9 mouse cellular contexts compared by ENCODE assay signal in genomic region chr6:86193879-86194278, GRCm38 (mm10). TPM values are rescaled to one million over a fixed set of nuclear protein-coding genes. Genes with fewer than 3 reads are reported as not detected.
DNase-seq lines count a peak whose midpoint lies in the region; ATAC-seq lines count a peak whose summit lies in the region.
"Had no signal": no experiment of that assay in that cellular context is flagged by ENCODE, and none has a peak within 500 bp of the region (broad histone marks: within the 10 kb centered on the region; RNA-seq: fewer than 3 reads in every experiment).

No protein-coding gene starts in this region.

- no peaks in the 10 kb centered on the region for H3K9me3 ChIP-seq in midbrain, embryonic 10.5 days (replicated peaks)
- no peaks in the 10 kb centered on the region for H3K9me3 ChIP-seq in midbrain, embryonic 15.5 days

- H3K4me2 ChIP-seq in midbrain, embryonic 15.5 days = no peak overlapping the region

- no peak overlapping the region for H3K9ac ChIP-seq in midbrain, embryonic 15.5 days

- DNase-seq in cerebellum, adult 11 months = peak; percentile 50
- peak; percentile 33 for DNase-seq in midbrain, embryonic 10.5 days (ENCODE audit: low spot score)
- DNase-seq in adrenal gland, postnatal 36 days = peak; percentile 81 to 88
- peak; percentile 62 for DNase-seq in lung, postnatal 10 days
- peak; percentile 22 for DNase-seq in thymus, postnatal 0 days (ENCODE audit: low spot score)

- H3K4me1 ChIP-seq in midbrain, embryonic 10.5 days = peaks cover 24% of the 10 kb centered on the region
- peaks cover 28% of the 10 kb centered on the region for H3K4me1 ChIP-seq in midbrain, embryonic 15.5 days

- H3K27me3 ChIP-seq in midbrain, embryonic 10.5 days (ENCODE audit: low read depth, poor library complexity, severe bottlenecking) = peaks cover 88% of the 10 kb centered on the region
- H3K27me3 ChIP-seq in midbrain, embryonic 15.5 days (replicated peaks) = peaks cover 17% of the 10 kb centered on the region

- H3K27ac ChIP-seq in midbrain, embryonic 10.5 days (replicated peaks) = no peak overlapping the region
- H3K27ac ChIP-seq in midbrain, embryonic 15.5 days = no peak overlapping the region
- H3K27ac ChIP-seq: macrophage had no signal

- WGBS in midbrain, embryonic 10.5 days = 54% methylated on average over 5 of the region's 5 CpGs
- WGBS in midbrain, embryonic 15.5 days = 52% methylated on average over 5 of the region's 5 CpGs

- H3K4me3 ChIP-seq in midbrain, embryonic 10.5 days = no peak overlapping the region
- H3K4me3 ChIP-seq in midbrain, embryonic 15.5 days = no peak overlapping the region

- no peak for ATAC-seq in cerebellum, adult (ENCODE audit: insufficient number of reproducible peaks, low FRiP score, low TSS enrichment)
- ATAC-seq in midbrain, embryonic 15.5 days (replicated peaks) = no peak
- peak; percentile 41; the same call in 1 of the 2 replicates for ATAC-seq in granulocyte monocyte progenitor cell, adult 5-6 weeks (replicated peaks; ENCODE audit: poor library complexity, severe bottlenecking)

- H3K36me3 ChIP-seq in midbrain, embryonic 10.5 days = no peaks in the 10 kb centered on the region
- no peaks in the 10 kb centered on the region for H3K36me3 ChIP-seq in midbrain, embryonic 15.5 days (replicated peaks)

RNA-seq across cellular contexts. Expression of gene Tgfa, which starts 1.1 kb away (rescaled TPM):
- 1.3 and 1.4 TPM in 2 replicates for polyA plus RNA-seq in midbrain, embryonic 10.5 days (2016; fragmentation: Nextera tagmentation; extraction: Ambion mirVana)
- 11.2 and 13.2 TPM in 2 replicates for polyA plus RNA-seq in midbrain, embryonic 15.5 days (2015; fragmentation: Nextera tagmentation; extraction: Ambion mirVana)
- 10 to 100 TPM; 12.0 to 20.8 TPM for total RNA-seq in adrenal gland, postnatal 36 days (2021)
- not detected in 2 replicates for total RNA-seq in granulocyte monocyte progenitor cell, adult 5-6 weeks (2014; fragmentation: Nextera tagmentation)
- not detected in 2 replicates for total RNA-seq in granulocyte monocyte progenitor cell, adult 5-6 weeks (2017)
- polyA plus RNA-seq in thymus, postnatal 0 days (2015; fragmentation: Nextera tagmentation; extraction: Ambion mirVana) = 0.32 and 0.40 TPM in 2 replicates
- polyA plus RNA-seq: macrophage had no signal

Comparison
In these comparisons a context has a peak if more than half of its experiments do, and no peak if none do; other contexts are left out.
1. DNase-seq: peak in every context shown above with its lines; median percentile 84 in adrenal gland, postnatal 36 days; 62 in lung, postnatal 10 days; 50 in cerebellum, adult 11 months; 33 in midbrain, embryonic 10.5 days; 22 in thymus, postnatal 0 days.